Mouse (Mus musculus): ENCODE results near the gene Rabggta. TPM values are rescaled to one million over a fixed set of nuclear protein-coding genes. Genes with fewer than 3 reads are reported as not detected.

Gene Rabggta
- polyA plus RNA-seq (2021; fragmentation: Nextera tagmentation): 37.3 and 41.7 TPM in 2 replicates
- long read RNA-seq, experiment 1, transcript Rabggta-202 (17 exons, 1,886 nt): major isoform, 101 of 249 reads
- long read RNA-seq, experiment 1, transcript Rabggta-205 (17 exons, 2,882 nt): minor isoform, 14 of 249 reads
- long read RNA-seq, experiment 1, transcript Rabggta-203 (16 exons, 2,547 nt): minor isoform, 33 of 249 reads
- long read RNA-seq, experiment 1, partial matches to known transcripts: 61 of 249 reads
- long read RNA-seq, experiment 1, other reads (novel, unspliced or antisense): 39 of 249 reads
- long read RNA-seq, experiment 2, transcript Rabggta-202 (17 exons, 1,886 nt): major isoform, 19 of 60 reads
- long read RNA-seq, experiment 2, transcript Rabggta-203 (16 exons, 2,547 nt): minor isoform, 5 of 60 reads
- long read RNA-seq, experiment 2, partial matches to known transcripts: 26 of 60 reads
- long read RNA-seq, experiment 2, other reads (novel, unspliced or antisense): 10 of 60 reads

DNA sequence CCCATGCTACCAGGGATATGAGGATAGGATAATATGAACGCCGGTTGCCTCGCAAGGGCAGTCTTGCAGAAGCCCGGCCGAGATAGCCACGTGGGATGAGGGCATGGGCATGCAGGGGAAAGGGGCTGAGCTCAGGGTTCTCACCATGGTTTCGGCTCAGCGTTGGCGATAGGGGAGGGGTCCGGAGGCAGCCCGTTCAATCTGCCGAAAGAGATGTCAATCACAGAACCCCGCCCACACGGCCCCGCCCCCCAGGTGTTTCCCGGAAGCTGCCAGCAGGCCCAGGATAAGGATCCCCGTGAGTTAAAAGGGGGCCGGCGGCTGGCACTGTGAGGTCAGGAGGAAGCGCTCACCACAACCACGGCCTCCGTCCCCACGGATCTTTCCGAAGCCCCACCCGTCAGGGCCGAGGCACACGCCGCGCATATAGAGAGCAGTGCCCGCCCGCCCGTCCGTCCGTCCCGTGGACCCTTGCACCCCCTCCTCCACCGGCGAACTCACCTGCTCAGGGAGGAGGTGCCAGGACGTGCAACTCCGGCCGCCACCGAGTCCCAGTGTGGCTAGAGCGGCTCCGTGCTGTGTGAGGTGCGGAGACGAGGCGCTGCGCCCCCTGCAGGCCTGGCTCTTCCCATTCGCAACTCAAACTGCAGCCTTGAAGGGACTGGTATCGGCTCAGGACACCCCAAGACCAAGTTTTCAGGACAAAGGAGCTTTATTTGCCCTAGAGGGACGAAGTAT lies at the start of gene Rabggta:
Rabggta (minus strand) TSS at position 564 of the 738 bp plus-strand sequence.

DNA sequence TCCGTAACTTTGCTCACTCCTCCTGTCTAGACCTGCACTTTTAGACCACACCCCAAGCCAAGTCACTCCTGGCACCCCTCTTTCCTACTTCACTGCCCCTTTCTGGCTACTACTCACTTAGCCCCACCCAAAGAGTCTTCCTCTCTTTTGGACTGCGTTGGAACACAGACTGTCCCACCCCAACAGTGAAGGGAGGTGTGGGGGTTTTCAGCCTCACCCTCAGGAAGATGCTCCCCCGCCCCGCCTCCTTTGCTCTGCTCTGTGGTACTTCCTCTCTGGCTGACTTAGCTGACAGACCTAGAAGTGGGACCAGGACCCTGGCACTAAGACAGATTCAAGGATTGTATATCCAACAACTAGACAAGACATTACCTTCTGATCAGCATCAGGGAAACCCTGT lies 43.6 kb upstream of the Rabggta start, which contains the start of gene Ltb4r1:
Ltb4r1 (plus strand) TSS at position 267 of the 400 bp plus-strand sequence.

DNA sequence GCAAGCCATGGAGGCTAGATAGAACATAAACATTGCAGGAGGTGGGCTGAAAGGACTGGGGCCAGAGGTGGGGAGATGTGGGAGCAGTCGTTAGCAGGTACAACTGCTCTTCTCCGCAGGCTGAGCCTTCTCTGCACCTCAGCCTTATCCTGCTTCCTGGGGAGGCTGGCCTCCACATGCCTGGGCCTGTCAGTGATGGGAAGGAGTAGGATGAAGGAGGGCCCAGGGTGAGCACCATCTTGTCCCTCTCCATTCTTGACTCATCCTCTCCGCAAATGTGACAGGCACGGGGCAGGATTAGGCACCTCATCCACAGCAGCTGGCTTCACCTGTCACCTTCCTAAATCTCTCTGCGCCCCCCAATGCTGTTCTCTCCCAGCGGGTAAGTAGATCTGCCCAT lies 39.1 kb upstream of the Rabggta start, which contains the start of gene Ltb4r2:
Ltb4r2 (plus strand) TSS at position 266 of the 400 bp plus-strand sequence.

GRCm38 (mm10) chr14:55758363-55758784 lies 36.3 kb upstream of the Rabggta start, which contains the start of gene Cideb:
TSS of gene Cideb (minus strand) at chr14:55758458.

DNA sequence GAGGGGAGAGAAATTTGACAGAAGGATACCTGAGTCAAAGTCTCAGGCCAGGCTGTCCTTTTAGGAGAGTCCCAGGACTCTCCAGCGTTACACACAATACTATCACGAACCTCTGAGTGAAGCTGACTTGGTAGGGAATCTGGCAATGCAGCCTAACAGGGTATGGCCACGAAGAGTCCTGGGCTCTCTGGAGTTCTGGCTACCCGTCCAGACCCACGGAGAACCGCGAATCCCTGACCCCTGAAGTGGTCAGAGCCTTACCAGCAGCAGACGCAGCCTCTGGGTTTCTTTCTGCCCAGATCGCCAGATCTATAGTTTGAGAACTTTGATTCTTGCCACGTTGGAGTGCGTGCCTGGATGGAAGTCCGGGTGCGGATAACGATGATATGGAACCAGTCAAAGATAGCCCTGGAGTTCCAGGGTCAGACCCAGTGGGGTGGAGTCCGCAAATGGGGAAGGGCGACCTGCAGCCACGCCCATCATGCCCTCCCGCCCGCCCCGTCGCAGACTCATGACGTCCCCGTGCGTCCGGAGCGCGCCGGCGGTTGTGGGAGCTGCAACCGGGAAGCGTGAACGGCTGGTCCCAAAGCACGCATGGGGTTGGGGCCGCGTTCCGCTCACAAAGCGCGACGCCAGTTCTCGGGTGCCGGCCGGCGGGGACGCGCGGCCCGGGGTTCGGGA lies 23.3 kb upstream of the Rabggta start, which contains the start of the genes Dhrs1 and Nop9:
Dhrs1 (minus strand) TSS at position 511 of the 681 bp plus-strand sequence.
Nop9 (plus strand) TSS at position 514 of the 681 bp plus-strand sequence.

GRCm38 (mm10) chr14:55713729-55714122 lies 8.3 kb downstream of the Rabggta start, which contains the start of gene Tgm1:
TSS of gene Tgm1 (minus strand) at chr14:55713926.

GRCm38 (mm10) chr14:55681160-55682117 lies 40.6 kb downstream of the Rabggta start, which contains the start of gene Tinf2:
TSS of gene Tinf2 (minus strand) at chr14:55681820.

GRCm38 (mm10) chr14:55671833-55672740 lies 50.0 kb downstream of the Rabggta start, which contains the start of the genes Gmpr2 and Nedd8:
TSS of gene Gmpr2 (plus strand) at chr14:55671941.
TSS of gene Nedd8 (minus strand) at chr14:55672124.

Other genes starting within 250 kb of the Rabggta start
- gene Dhrs4, start 243.5 kb downstream of the Rabggta start, polyA plus RNA-seq (2021; fragmentation: Nextera tagmentation): 15.8 and 18.1 TPM in 2 replicates
- gene Carmil3, start 231.6 kb downstream of the Rabggta start, polyA plus RNA-seq (2021; fragmentation: Nextera tagmentation): 1.8 and 2.5 TPM in 2 replicates
- gene Cpne6, start 211.8 kb downstream of the Rabggta start, polyA plus RNA-seq (2021; fragmentation: Nextera tagmentation): 154 and 195 TPM in 2 replicates
- 0.05 TPM in 1 of 2 replicates, not detected in the other for gene Nrl, start 197.3 kb downstream of the Rabggta start, polyA plus RNA-seq (2021; fragmentation: Nextera tagmentation)
- gene Pck2, start 182.0 kb downstream of the Rabggta start, polyA plus RNA-seq (2021; fragmentation: Nextera tagmentation): 19.1 and 25.6 TPM in 2 replicates
- 53.7 and 76.2 TPM in 2 replicates for gene Dcaf11, start 162.3 kb downstream of the Rabggta start, polyA plus RNA-seq (2021; fragmentation: Nextera tagmentation)
- gene A730061H03Rik, start 161.9 kb downstream of the Rabggta start, polyA plus RNA-seq (2021; fragmentation: Nextera tagmentation): 0.48 TPM in 1 of 2 replicates, not detected in the other
- gene Fitm1, start 146.6 kb downstream of the Rabggta start, polyA plus RNA-seq (2021; fragmentation: Nextera tagmentation): not detected in 2 replicates
- 49.1 and 53.6 TPM in 2 replicates for gene Psme1, start 144.1 kb downstream of the Rabggta start, polyA plus RNA-seq (2021; fragmentation: Nextera tagmentation)
- gene Emc9, start 137.0 kb downstream of the Rabggta start, polyA plus RNA-seq (2021; fragmentation: Nextera tagmentation): 112 and 145 TPM in 2 replicates
- 98.6 and 102 TPM in 2 replicates for gene Psme2, start 131.2 kb downstream of the Rabggta start, polyA plus RNA-seq (2021; fragmentation: Nextera tagmentation)
- 7.8 and 9.4 TPM in 2 replicates for gene Rnf31, start 130.6 kb downstream of the Rabggta start, polyA plus RNA-seq (2021; fragmentation: Nextera tagmentation)
- gene Irf9, start 118.7 kb downstream of the Rabggta start, polyA plus RNA-seq (2021; fragmentation: Nextera tagmentation): 4.2 and 4.3 TPM in 2 replicates
- 0.65 and 1.0 TPM in 2 replicates for gene Rec8, start 104.2 kb downstream of the Rabggta start, polyA plus RNA-seq (2021; fragmentation: Nextera tagmentation)
- gene Ipo4, start 86.3 kb downstream of the Rabggta start, polyA plus RNA-seq (2021; fragmentation: Nextera tagmentation): 40.6 and 51.1 TPM in 2 replicates
- gene Gm49378, start 84.4 kb downstream of the Rabggta start, polyA plus RNA-seq (2021; fragmentation: Nextera tagmentation): 0.55 TPM in 1 of 2 replicates, not detected in the other
- 24.9 and 28.7 TPM in 2 replicates for gene Tm9sf1, start 78.5 kb downstream of the Rabggta start, polyA plus RNA-seq (2021; fragmentation: Nextera tagmentation)
- gene Tssk4, start 72.1 kb downstream of the Rabggta start, polyA plus RNA-seq (2021; fragmentation: Nextera tagmentation): 0.11 and 0.22 TPM in 2 replicates
- 55.6 and 68.7 TPM in 2 replicates for gene Mdp1, start 61.8 kb downstream of the Rabggta start, polyA plus RNA-seq (2021; fragmentation: Nextera tagmentation)
- gene Gmpr2, start 50.3 kb downstream of the Rabggta start, polyA plus RNA-seq (2021; fragmentation: Nextera tagmentation): 21.2 and 26.0 TPM in 2 replicates
- 603 and 676 TPM in 2 replicates for gene Nedd8, start 50.1 kb downstream of the Rabggta start, polyA plus RNA-seq (2021; fragmentation: Nextera tagmentation)
- 12.0 and 12.5 TPM in 2 replicates for gene Tinf2, start 40.4 kb downstream of the Rabggta start, polyA plus RNA-seq (2021; fragmentation: Nextera tagmentation)
- not detected in 2 replicates for gene Tgm1, start 8.3 kb downstream of the Rabggta start, polyA plus RNA-seq (2021; fragmentation: Nextera tagmentation)
- gene Dhrs1, start 23.4 kb upstream of the Rabggta start, polyA plus RNA-seq (2021; fragmentation: Nextera tagmentation): 121 and 123 TPM in 2 replicates
- gene Nop9, start 23.4 kb upstream of the Rabggta start, polyA plus RNA-seq (2021; fragmentation: Nextera tagmentation): 7.6 and 7.7 TPM in 2 replicates
- 4.6 and 5.6 TPM in 2 replicates for gene Cideb, start 36.2 kb upstream of the Rabggta start, polyA plus RNA-seq (2021; fragmentation: Nextera tagmentation)
- gene Ltb4r2, start 39.2 kb upstream of the Rabggta start, polyA plus RNA-seq (2021; fragmentation: Nextera tagmentation): 0.40 and 0.45 TPM in 2 replicates
- gene Ltb4r1, start 43.7 kb upstream of the Rabggta start, polyA plus RNA-seq (2021; fragmentation: Nextera tagmentation): not detected in 2 replicates
- gene Adcy4, start 61.8 kb upstream of the Rabggta start, polyA plus RNA-seq (2021; fragmentation: Nextera tagmentation): 1.2 and 2.1 TPM in 2 replicates
- 0.34 TPM in 1 of 2 replicates, not detected in the other for gene Ripk3, start 66.6 kb upstream of the Rabggta start, polyA plus RNA-seq (2021; fragmentation: Nextera tagmentation)
- 0.15 and 0.23 TPM in 2 replicates for gene Nfatc4, start 100.9 kb upstream of the Rabggta start, polyA plus RNA-seq (2021; fragmentation: Nextera tagmentation)
- 0.48 and 0.84 TPM in 2 replicates for gene Nynrin, start 131.7 kb upstream of the Rabggta start, polyA plus RNA-seq (2021; fragmentation: Nextera tagmentation)
- 0.06 and 0.11 TPM in 2 replicates for gene Cbln3, start 162.1 kb upstream of the Rabggta start, polyA plus RNA-seq (2021; fragmentation: Nextera tagmentation)
- 2.4 and 2.6 TPM in 2 replicates for gene Khnyn, start 162.7 kb upstream of the Rabggta start, polyA plus RNA-seq (2021; fragmentation: Nextera tagmentation)
- 189 and 204 TPM in 2 replicates for gene Sdr39u1, start 178.0 kb upstream of the Rabggta start, polyA plus RNA-seq (2021; fragmentation: Nextera tagmentation)
- not detected in 2 replicates for gene Cma1, start 222.4 kb upstream of the Rabggta start, polyA plus RNA-seq (2021; fragmentation: Nextera tagmentation)
- not detected in 2 replicates for gene Cma2, start 228.7 kb upstream of the Rabggta start, polyA plus RNA-seq (2021; fragmentation: Nextera tagmentation)